Mouse (Mus musculus) MEL (cell line): ENCODE measurements around the gene Krt79. TPM values are rescaled to one million over a fixed set of nuclear protein-coding genes. Genes with fewer than 3 reads are reported as not detected.

ENCODE experiments used
- DNase-seq: peaks from one replicate; pipeline ENCODE4 v3.0.0; 2011; ENCODE audit warnings: low read depth, low spot score
- H3K27ac ChIP-seq: 2 replicates; pipeline ENCODE4 v1.5.1; 2012; ENCODE audit warnings: low read depth, mild to moderate bottlenecking, control low read depth, low read length, moderate library complexity; ENCODE audit not compliant: control insufficient read depth
- H3K27me3 ChIP-seq, 2 experiments: fragments of 150-350 bp in 1 of 2; sonication (generic) in 1 of 2; 2 replicates each; pipeline ENCODE4 v1.6.1; 2012; ENCODE audit warnings: low read length in 2 of 2, mild to moderate bottlenecking in 2 of 2, improper control_type of control experiment in 1 of 2, moderate library complexity in 1 of 2; ENCODE audit not compliant: insufficient read depth in 2 of 2, control insufficient read depth in 1 of 2
- H3K36me3 ChIP-seq, 2 experiments: 2 replicates each; pipeline ENCODE4 v1.6.1; 2012 to 2014; ENCODE audit warnings: low read length in 2 of 2, improper control_type of control experiment in 1 of 2, inconsistent platforms in 1 of 2, mild to moderate bottlenecking in 1 of 2; ENCODE audit not compliant: insufficient read depth in 2 of 2, control insufficient read depth in 1 of 2
- H3K4me1 ChIP-seq, 2 experiments: fragments of 150-350 bp in 1 of 2; sonication (generic) in 1 of 2; 2 replicates each; pipeline ENCODE4 v1.6.1; 2012; ENCODE audit warnings: low read length in 2 of 2, improper control_type of control experiment in 1 of 2, mild to moderate bottlenecking in 1 of 2; ENCODE audit not compliant: insufficient read depth in 2 of 2, control insufficient read depth in 1 of 2
- H3K4me3 ChIP-seq, 2 experiments: fragments of 150-350 bp in 1 of 2; sonication (generic) in 1 of 2; 2 replicates each; pipeline ENCODE4 v1.5.1; 2012; ENCODE audit warnings: low read depth in 2 of 2, low read length in 2 of 2, mild to moderate bottlenecking in 2 of 2, moderate library complexity in 2 of 2, control low read depth in 1 of 2, improper control_type of control experiment in 1 of 2; ENCODE audit not compliant: control insufficient read depth in 1 of 2, insufficient read depth in 1 of 2
- H3K79me2 ChIP-seq: 2 replicates; pipeline ENCODE4 v1.6.1; 2012; ENCODE audit warnings: mild to moderate bottlenecking, low read length, moderate library complexity; ENCODE audit not compliant: control insufficient read depth, poor library complexity, insufficient read depth
- H3K9ac ChIP-seq: 2 replicates; pipeline ENCODE4 v1.6.1; 2012; ENCODE audit warnings: low read depth, mild to moderate bottlenecking, control low read depth, low read length, moderate library complexity; ENCODE audit not compliant: control insufficient read depth, poor library complexity, severe bottlenecking
- H3K9me3 ChIP-seq: fragments of 150-350 bp; sonication (generic); replicated peaks from 2 replicates; pipeline ENCODE4 v1.6.1; 2012; ENCODE audit warnings: mild to moderate bottlenecking, low read length, improper control_type of control experiment, moderate library complexity; ENCODE audit not compliant: insufficient read depth
- BHLHE40 ChIP-seq: IDR thresholded peaks from 2 replicates; pipeline ENCODE4 v1.6.1; 2012; ENCODE audit warnings: low read depth, mild to moderate bottlenecking, inconsistent platforms, low read length, improper control_type of control experiment, borderline replicate concordance
- E2F4 ChIP-seq: IDR thresholded peaks from 2 replicates; pipeline ENCODE4 v1.6.1; 2011; ENCODE audit warnings: low read depth, low read length, improper control_type of control experiment, borderline replicate concordance
- EP300 ChIP-seq, 2 experiments: IDR thresholded peaks; 2 replicates each; pipeline ENCODE4 v1.6.1; 2011; ENCODE audit warnings: improper control_type of control experiment in 2 of 2, low read length in 2 of 2, low read depth in 1 of 2, mild to moderate bottlenecking in 1 of 2
- JUND ChIP-seq: IDR thresholded peaks from 2 replicates; pipeline ENCODE4 v1.6.1; 2011; ENCODE audit warnings: low read depth, mild to moderate bottlenecking, improper control_type of control experiment, low read length
- KAT2A ChIP-seq: conservative IDR thresholded peaks from 2 replicates; pipeline ENCODE4 v1.6.1; 2012; ENCODE audit warnings: low read depth, low read length, improper control_type of control experiment, inconsistent platforms
- MAFK ChIP-seq: IDR thresholded peaks from 2 replicates; pipeline ENCODE4 v1.6.1; 2011; ENCODE audit warnings: low read depth, mild to moderate bottlenecking, low read length, improper control_type of control experiment, borderline replicate concordance
- MAX ChIP-seq: IDR thresholded peaks from 2 replicates; pipeline ENCODE4 v1.6.1; 2011; ENCODE audit warnings: low read length, improper control_type of control experiment
- MEF2A ChIP-seq: IDR thresholded peaks from 2 replicates; pipeline ENCODE4 v1.6.1; 2014; ENCODE audit warnings: low read depth, mild to moderate bottlenecking, inconsistent platforms, low read length, improper control_type of control experiment; ENCODE audit not compliant: poor library complexity, insufficient replicate concordance, severe bottlenecking; ENCODE audit errors: extremely low read depth
- NRF1 ChIP-seq: IDR thresholded peaks from 2 replicates; pipeline ENCODE4 v1.6.1; 2014; ENCODE audit warnings: low read depth, mild to moderate bottlenecking, inconsistent platforms, low read length, improper control_type of control experiment, moderate library complexity; ENCODE audit not compliant: poor library complexity, insufficient read depth, severe bottlenecking
- POLR2A ChIP-seq, 2 experiments: IDR thresholded peaks; 2 replicates each; pipeline ENCODE4 v1.6.1; 2011 to 2012; ENCODE audit warnings: low read length in 2 of 2, mild to moderate bottlenecking in 2 of 2, control low read depth in 1 of 2, improper control_type of control experiment in 1 of 2, low read depth in 1 of 2, moderate library complexity in 1 of 2; ENCODE audit not compliant: control insufficient read depth in 1 of 2, insufficient read depth in 1 of 2, poor library complexity in 1 of 2
- POLR2AphosphoS5 ChIP-seq: IDR thresholded peaks from 2 replicates; pipeline ENCODE4 v1.6.1; 2012; ENCODE audit warnings: low read depth, borderline replicate concordance, mild to moderate bottlenecking, inconsistent platforms, low read length, moderate library complexity, mixed read lengths
- SIN3A ChIP-seq: IDR thresholded peaks from 2 replicates; pipeline ENCODE4 v1.6.1; 2012; ENCODE audit warnings: low read length, improper control_type of control experiment, inconsistent platforms
- SMC3 ChIP-seq: IDR thresholded peaks from 2 replicates; pipeline ENCODE4 v1.6.1; 2011; ENCODE audit warnings: low read depth, low read length, improper control_type of control experiment
- TAL1 ChIP-seq: IDR thresholded peaks from 2 replicates; pipeline ENCODE4 v1.6.1; 2012; ENCODE audit warnings: mild to moderate bottlenecking, inconsistent platforms, low read length, moderate library complexity, mixed read lengths
- TBP ChIP-seq: IDR thresholded peaks from 2 replicates; pipeline ENCODE4 v1.8.0; 2011; ENCODE audit warnings: low read depth, low read length, improper control_type of control experiment
- TCF12 ChIP-seq: IDR thresholded peaks from 2 replicates; pipeline ENCODE4 v1.6.1; 2014; ENCODE audit warnings: low read depth, mild to moderate bottlenecking, inconsistent platforms, low read length, improper control_type of control experiment, moderate library complexity
- USF1 ChIP-seq: IDR thresholded peaks from 2 replicates; pipeline ENCODE4 v1.6.1; 2014; ENCODE audit warnings: low read depth, mild to moderate bottlenecking, inconsistent platforms, low read length, improper control_type of control experiment, moderate library complexity
- ZMIZ1 ChIP-seq: IDR thresholded peaks from 2 replicates; pipeline ENCODE4 v1.6.1; 2012; ENCODE audit warnings: low read depth, mild to moderate bottlenecking, inconsistent platforms, low read length, improper control_type of control experiment, moderate library complexity
- polyA plus RNA-seq, 2 experiments: library from polyadenylated mRNA; stranded (reverse) in 1 of 2; unstranded in 1 of 2; fragments of >175 nt in 1 of 2; fragments of >200 nt in 1 of 2; gene quantifications; 2 replicates each; pipeline versions ENCODE4 v1.2.1 to v1.2.4; 2012; ENCODE audit warnings: low replicate concordance in 2 of 2, low read depth in 1 of 2; ENCODE audit not compliant: insufficient read length in 2 of 2, insufficient read depth in 1 of 2, missing spikeins in 1 of 2
- total RNA-seq: library from RNA; depleted of rRNA; stranded (reverse); fragments of 300-350 nt; gene quantifications from 2 replicates; pipeline ENCODE4 v1.2.3, GENCODE M21; 2012

Krt79 gene
- total and polyA plus RNA-seq, 3 experiments = not detected

- TF ChIP-seq JUND (peak; percentile 66; the same call in 1 of the 2 replicates), ZMIZ1 (0 out of 2 replicates have a peak, but pooled peaks have one; percentile 10), MAFK (peak; percentile 79; the same call in 1 of the 2 replicates), SIN3A (peak; percentile 69; the same call in 1 of the 2 replicates), TBP (0 out of 2 replicates have a peak, but pooled peaks have one; percentile 5)
Observed at GRCm38 (mm10) chr15:101977043-101977726, 37.1 kb upstream of the Krt79 start (continued).

GRCm38 (mm10) chr15:101976641-101977040, 36.5 kb upstream of the Krt79 start:
- no peak for DNase-seq
- Histone ChIP-seq H3K9me3 (no peaks in the 10 kb centered on the region), H3K36me3 (peaks cover 0 to 37% of the 10 kb centered on the region in 2 experiments; a peak in 2 of 4 replicates), H3K27me3 (no peaks in the 10 kb centered on the region), H3K4me1 (peaks cover 17 to 42% of the 10 kb centered on the region in 2 experiments), H3K9ac (peak overlapping the region; percentile 83), H3K79me2 (no peaks in the 10 kb centered on the region; the same call in 1 of the 2 replicates), H3K27ac (peak overlapping the region; percentile 66), H3K4me3 (peak overlapping the region; percentile 60 to 78)
- TF ChIP-seq POLR2AphosphoS5 (no peak), POLR2A (IDR thresholded peaks at IDR 0.05; ENCODE audit: control insufficient read depth in 1 of 2, insufficient read depth in 1 of 2, low read depth in 1 of 2, low read length in 2 of 2, poor library complexity in 1 of 2) (no peak), EP300 (IDR thresholded peaks at IDR 0.05; ENCODE audit: low read depth in 1 of 2, low read length in 2 of 2) (peak in 1 of 2 experiments; percentile 6; a peak in 1 of 4 replicates), MAX (0 out of 2 replicates have a peak, but pooled peaks have one; percentile 34), TAL1 (no peak), E2F4 (no peak), MEF2A (no peak), BHLHE40 (no peak), SMC3 (no peak), TCF12 (0 out of 2 replicates have a peak, but pooled peaks have one; percentile 23), SIN3A (0 out of 2 replicates have a peak, but pooled peaks have one; percentile 12), USF1 (no peak), NRF1 (no peak), KAT2A (no peak)
